Mouse (Mus musculus) C2C12 (cell line): Measurements from ENCODE around the gene Krt86.

ENCODE experiments used
- CEBPB ChIP-seq: IDR thresholded peaks from one replicate; pipeline ENCODE4 v1.6.1; 2011; ENCODE audit warnings: low read depth, mild to moderate bottlenecking, control low read depth, moderate library complexity
- CTCF ChIP-seq: IDR thresholded peaks from one replicate; pipeline ENCODE4 v1.5.1; 2011; ENCODE audit not compliant: control insufficient read depth, insufficient read depth, insufficient read length
- FOSL1 ChIP-seq: IDR thresholded peaks from one replicate; pipeline ENCODE4 v1.8.0; 2011; ENCODE audit warnings: mild to moderate bottlenecking, low read length; ENCODE audit not compliant: poor library complexity, insufficient read depth, severe bottlenecking
- MAX ChIP-seq: IDR thresholded peaks from one replicate; pipeline ENCODE4 v1.6.1; 2011; ENCODE audit warnings: mild to moderate bottlenecking, control low read depth
- MYOD1 ChIP-seq: IDR thresholded peaks from one replicate; pipeline ENCODE4 v1.6.1; 2011; ENCODE audit warnings: low read depth; ENCODE audit not compliant: control insufficient read depth, insufficient read length
- MYOG ChIP-seq: IDR thresholded peaks from one replicate; pipeline ENCODE4 v1.6.1; 2011; ENCODE audit not compliant: control insufficient read depth, insufficient read length; ENCODE audit errors: extremely low read depth
- USF1 ChIP-seq: IDR thresholded peaks from one replicate; pipeline ENCODE4 v1.6.1; 2011; ENCODE audit warnings: low read depth, mild to moderate bottlenecking, control low read depth, moderate library complexity

- no peak for TF ChIP-seq CTCF
- TF ChIP-seq MYOG = no peak
- TF ChIP-seq CEBPB = no peak
- TF ChIP-seq USF1 = no peak
- TF ChIP-seq MAX = no peak
- TF ChIP-seq MYOD1 = no peak
- no peak for TF ChIP-seq FOSL1
Observed at GRCm38 (mm10) chr15:101455891-101456290, 17.4 kb upstream of the Krt86 start.
